Mouse (Mus musculus) ovary, postnatal 14 days (tissue): ENCODE results near the gene Fcer1a.
"Not testable (repeated sequence)": the region's sequence is repeated elsewhere in the genome, so short reads cannot be mapped to it uniquely, and the experiment has no call there.

Experiments used
- DNase-seq: peaks from one replicate; pipeline ENCODE4 v3.0.0; 2022; ENCODE audit warnings: low spot score

Gene Fcer1a

GRCm38 (mm10) chr1:173227081-173227480 lies at the start of gene Fcer1a:
Fcer1a (minus strand) TSS chr1:173227214.
- DNase-seq = no peak

- DNase-seq = no peak
Observed at GRCm38 (mm10) chr1:173265701-173266100, 38.7 kb upstream of the Fcer1a start, which contains the start of gene Olfr418. Olfr418 (plus strand) TSS chr1:173266001.

DNA sequence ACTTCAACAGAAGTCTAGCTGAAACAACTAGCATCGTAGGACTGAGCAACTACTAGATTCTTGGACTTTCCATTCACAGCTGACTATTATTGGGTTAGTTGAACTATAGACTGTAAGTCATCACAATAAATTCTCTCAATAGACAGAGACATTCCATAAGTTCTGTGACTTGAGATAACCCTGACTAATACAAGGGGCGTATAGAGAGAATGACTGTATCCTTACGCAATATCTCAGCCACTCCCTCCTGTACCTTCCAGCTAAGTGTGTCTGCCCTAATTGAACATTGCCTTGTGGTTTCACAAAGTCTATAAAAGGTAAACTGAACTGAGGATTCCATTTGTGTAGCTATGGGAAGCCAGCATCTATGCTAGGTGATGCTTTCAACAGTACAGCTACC lies 22.9 kb upstream of the Fcer1a start:
- DNase-seq = no peak

DNA sequence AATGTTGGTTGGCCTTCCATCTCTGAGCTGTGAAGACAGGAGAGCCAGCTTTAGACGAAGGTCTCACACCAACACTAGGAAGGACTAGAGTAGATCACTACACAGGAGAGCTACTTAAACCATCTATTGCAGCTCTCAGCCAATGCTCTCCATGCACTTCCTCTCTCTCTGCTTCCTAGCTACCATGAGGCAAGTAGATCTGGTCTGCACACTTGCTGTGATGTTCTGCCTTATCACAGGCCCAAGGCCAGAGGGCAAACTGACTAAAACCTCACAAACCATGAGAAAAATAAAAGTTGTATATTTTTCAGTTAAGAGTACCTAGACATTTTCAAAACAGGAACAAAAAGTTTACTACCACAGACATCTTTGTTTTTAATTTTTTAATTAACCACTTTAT lies 10.0 kb upstream of the Fcer1a start:
- DNase-seq = not testable (repeated sequence)

DNA sequence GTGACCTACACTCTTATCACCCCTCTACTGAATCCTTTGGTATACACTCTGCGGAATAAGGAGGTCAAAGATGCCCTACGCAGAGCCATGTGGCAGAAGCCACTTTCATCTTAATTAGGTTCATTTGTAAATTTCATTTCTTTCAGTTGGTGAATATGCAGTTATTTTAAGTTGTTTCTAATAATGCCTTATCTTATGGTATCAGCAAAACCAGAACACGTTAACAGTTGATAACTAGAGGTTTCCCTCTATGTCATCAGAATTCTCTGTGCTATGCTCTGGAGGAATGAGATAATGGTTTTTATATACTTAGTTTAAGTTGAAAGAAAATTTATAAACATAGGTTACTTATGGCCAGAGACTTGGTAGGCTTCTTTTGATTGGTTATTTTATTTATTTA lies 10.5 kb downstream of the Fcer1a start:
- DNase-seq = no peak

GRCm38 (mm10) chr1:173212092-173212491 lies 14.9 kb downstream of the Fcer1a start, which contains the start of gene Olfr1404:
Olfr1404 (plus strand) TSS chr1:173212392.
- no peak for DNase-seq

GRCm38 (mm10) chr1:173197508-173197907 lies 29.5 kb downstream of the Fcer1a start, which contains the start of gene Olfr218:
Olfr218 (plus strand) TSS chr1:173197808.
- DNase-seq = no peak

GRCm38 (mm10) chr1:173196359-173196758 lies 30.7 kb downstream of the Fcer1a start:
- no peak for DNase-seq

DNA sequence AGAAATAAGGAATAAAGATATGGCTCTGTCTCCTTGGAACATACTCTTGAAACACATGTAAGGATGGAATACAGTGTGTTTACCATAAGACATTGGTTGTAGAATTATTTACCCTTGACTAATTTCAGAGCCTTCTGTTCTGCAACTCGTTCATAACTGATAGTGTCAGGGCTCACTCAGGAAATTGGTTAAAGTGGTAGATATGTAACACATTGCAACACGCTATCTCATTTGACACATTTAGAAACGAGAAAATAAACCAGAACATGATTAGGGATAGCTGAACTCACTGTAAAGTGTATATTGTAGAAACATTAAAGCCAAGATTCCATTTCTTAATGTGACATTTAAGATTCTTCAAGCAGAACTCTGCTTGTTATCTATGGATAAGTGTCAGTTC lies 35.0 kb downstream of the Fcer1a start:
- no peak for DNase-seq

DNA sequence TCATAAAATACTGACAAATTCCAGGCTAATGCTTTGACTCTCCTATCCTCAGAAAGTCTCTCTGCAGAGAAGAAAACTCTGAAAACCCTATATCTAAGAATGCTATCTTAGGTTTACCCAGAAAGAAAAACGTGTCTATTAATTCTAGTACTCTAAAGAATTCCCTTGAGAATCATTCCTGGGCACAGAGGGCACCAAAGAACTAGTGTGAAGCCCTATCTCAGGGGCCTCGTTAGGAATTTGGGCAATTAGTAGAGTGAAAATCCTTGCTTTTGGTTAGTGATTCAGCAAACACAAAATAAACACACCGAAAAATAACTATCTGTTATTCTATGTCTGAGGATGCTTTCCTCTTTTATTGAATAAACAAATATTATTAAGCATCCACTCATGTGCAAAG lies 36.5 kb downstream of the Fcer1a start, which contains the start of gene Olfr1406:
Gene Olfr1406 (minus strand): TSS at position 101 of the 400 bp plus-strand sequence.
- no peak for DNase-seq

DNA sequence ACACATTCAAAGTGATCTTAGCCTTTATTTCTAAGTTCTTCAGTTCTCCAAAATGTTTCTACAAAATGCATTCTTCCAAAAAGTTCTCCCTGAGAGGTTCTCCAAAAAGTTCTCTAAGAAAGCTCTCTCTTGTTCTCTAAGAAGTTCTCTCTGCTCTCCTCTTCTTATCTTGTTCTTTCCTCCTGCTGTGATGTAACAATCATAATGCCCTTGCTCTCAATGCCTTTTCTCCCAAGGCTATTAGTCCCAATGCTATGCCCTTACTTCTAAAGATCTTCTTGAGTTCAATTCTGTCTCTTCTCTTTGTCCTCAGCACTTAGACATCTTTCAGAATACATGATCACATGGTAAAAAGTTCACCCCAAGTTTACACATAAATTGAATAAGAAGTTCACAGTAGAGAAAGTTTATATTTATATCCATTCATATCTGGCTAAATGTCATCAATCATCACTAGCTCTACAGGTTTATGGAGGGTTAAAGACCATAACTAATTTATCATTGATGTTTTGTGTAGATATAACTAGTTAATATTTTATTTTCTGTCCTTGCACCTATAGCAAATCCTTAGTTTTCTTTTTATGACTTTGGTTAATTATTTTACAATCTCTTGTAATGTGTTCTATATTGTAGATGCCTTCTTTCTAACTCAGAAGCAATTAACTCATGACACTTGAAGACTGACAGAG lies 52.7 kb downstream of the Fcer1a start:
- no peak for DNase-seq
